Mouse (Mus musculus): ENCODE data around the gene Lrit2. TPM values are rescaled to one million over a fixed set of nuclear protein-coding genes. Genes with fewer than 3 reads are reported as not detected.

Gene Lrit2
- polyA plus RNA-seq, 1 experiment from 2014 or later, result not detected

DNA sequence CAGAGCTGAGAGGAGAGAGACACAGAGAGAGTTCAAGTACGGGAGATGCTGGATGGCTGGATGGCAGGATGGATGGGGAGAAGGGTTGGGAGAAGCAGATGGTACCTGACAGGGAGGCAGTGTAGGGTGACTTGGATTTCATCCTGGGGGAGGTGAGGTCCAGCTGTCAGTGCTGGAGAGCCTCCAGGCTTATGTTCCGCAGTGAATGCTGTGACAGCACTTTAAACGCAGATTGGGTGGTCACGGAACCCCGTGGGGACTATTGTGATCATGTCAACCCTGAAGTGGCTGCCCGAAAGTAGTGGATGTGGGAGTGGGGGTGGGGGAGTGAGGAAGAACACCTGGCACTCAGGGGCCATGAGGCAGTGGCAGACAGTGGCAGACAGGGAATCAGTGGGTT, 26.7 kb downstream of the Lrit2 start:
- Histone ChIP-seq H3K4me2 (no peak overlapping the region), H3K9ac (no peak overlapping the region), H3K9me3 (no peaks in the 10 kb centered on the region), H3K4me3 (replicated peaks) (no peak overlapping the region), H3K27me3 (peaks cover 39% of the 10 kb centered on the region), H3K4me1 (peaks cover 11% of the 10 kb centered on the region), H3K27ac (no peak overlapping the region), H3K36me3 (replicated peaks) (no peaks in the 10 kb centered on the region)
- ATAC-seq (ENCODE audit: low FRiP score), result no peak
- 73% methylated on average over 6 of the region's 6 CpGs for WGBS

GRCm38 (mm10) chr14:37095556-37095955, 27.8 kb downstream of the Lrit2 start:
- WGBS, result 88% methylated on average over 4 of the region's 4 CpGs
- H3K4me3 ChIP-seq (replicated peaks), result no peak overlapping the region
- H3K4me1 ChIP-seq, result peaks cover 11% of the 10 kb centered on the region
- H3K4me2 ChIP-seq, result no peak overlapping the region
- no peaks in the 10 kb centered on the region for H3K9me3 ChIP-seq
- no peak overlapping the region for H3K9ac ChIP-seq
- H3K36me3 ChIP-seq (replicated peaks), result no peaks in the 10 kb centered on the region
- no peak overlapping the region for H3K27ac ChIP-seq
- no peak for ATAC-seq (ENCODE audit: low FRiP score)
- H3K27me3 ChIP-seq, result peaks cover 43% of the 10 kb centered on the region

DNA sequence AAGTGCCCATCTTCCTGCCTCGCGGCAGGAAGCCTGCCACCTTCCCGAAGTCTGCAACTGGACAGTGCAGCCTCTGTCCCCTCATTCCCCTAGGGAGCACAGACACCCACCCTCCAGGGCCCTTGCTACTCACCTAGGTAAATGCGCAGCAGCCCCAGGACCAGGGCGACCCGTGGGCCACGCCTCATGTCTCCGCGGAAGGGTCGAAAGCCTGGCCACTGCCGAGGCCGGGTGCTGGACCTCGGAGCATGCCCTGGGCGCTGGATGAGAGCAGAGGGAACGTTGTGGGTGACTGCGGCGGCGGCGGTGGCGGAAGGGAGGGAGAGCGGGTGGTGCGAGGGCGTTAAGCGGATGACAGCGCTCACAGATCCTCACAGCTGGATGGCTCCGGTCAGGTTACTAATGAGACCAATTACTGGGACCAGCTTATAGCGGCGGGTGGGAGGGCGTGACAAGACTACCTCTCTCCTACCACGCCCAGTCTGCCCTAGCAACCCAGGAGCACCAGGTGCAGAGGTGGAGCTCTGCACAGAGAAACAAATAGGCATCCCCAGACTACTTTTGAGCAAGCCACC, 30.3 kb downstream of the Lrit2 start, which contains the start of gene Cdhr1:
TSS of gene Cdhr1 (minus strand) at position 392 of the 575 bp plus-strand sequence.
- ATAC-seq (ENCODE audit: low FRiP score), result peak; percentile 87
- Histone ChIP-seq H3K9me3 (no peaks in the 10 kb centered on the region), H3K27ac (no peak within 1 kb of the TSS), H3K27me3 (peaks cover 43% of the 10 kb centered on the region), H3K4me3 (replicated peaks) (peak within 1 kb of the TSS; percentile 38), H3K9ac (peak within 1 kb of the TSS; percentile 44; the same call in 1 of the 2 replicates), H3K4me2 (peak within 1 kb of the TSS; percentile 77), H3K4me1 (peaks cover 11% of the 10 kb centered on the region), H3K36me3 (replicated peaks) (no peaks in the 10 kb centered on the region)
- WGBS, result 1% methylated on average over 30 of the region's 30 CpGs

DNA sequence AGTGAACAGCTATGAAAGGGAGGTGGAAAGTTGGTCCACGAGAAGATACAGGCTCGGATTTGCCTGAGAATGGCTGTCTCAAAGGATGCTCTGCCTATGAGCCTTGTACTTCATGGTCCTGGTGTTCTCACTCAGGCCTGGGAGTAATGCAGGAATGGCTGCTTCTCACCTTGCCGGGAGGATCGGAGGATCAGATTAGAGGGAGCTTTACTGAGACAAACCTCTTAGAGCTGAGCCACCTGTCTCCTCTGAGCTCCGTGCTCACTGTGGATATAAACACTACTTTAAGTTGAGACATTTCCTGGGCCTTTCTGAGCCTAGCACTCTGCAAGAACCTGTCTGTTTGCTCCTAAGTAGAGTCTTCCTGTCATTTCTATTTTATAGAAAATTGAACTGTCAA, 33.8 kb downstream of the Lrit2 start:
- H3K27me3 ChIP-seq, result peaks cover 33% of the 10 kb centered on the region
- WGBS, result 85% methylated on average over 5 of the region's 5 CpGs
- no peak for ATAC-seq (ENCODE audit: low FRiP score)
- H3K36me3 ChIP-seq (replicated peaks), result no peaks in the 10 kb centered on the region
- no peak overlapping the region for H3K4me2 ChIP-seq
- peaks cover 11% of the 10 kb centered on the region for H3K4me1 ChIP-seq
- H3K4me3 ChIP-seq (replicated peaks), result no peak overlapping the region
- H3K9ac ChIP-seq, result no peak overlapping the region
- H3K9me3 ChIP-seq, result no peaks in the 10 kb centered on the region
- no peak overlapping the region for H3K27ac ChIP-seq

DNA sequence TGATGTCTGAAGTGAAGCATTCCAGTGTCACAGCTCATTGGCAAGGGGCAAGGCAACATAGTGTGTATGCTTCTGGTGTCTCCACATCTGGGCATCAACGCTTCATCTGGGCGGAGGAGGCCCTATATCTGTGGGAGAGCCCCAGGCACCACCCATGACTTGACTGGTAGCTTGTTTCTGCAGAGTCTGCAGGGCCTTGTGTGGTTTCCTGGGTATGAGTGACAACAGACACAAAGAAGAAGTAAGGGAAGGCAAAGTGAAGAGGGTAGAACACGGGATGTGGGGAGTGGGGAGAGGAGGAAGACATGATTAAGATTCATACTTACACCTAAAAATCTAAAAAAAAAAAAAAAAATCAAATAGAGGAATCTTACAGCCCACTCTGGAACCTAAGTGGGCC, 34.8 kb downstream of the Lrit2 start:
- no peak overlapping the region for H3K9ac ChIP-seq
- no peak overlapping the region for H3K4me2 ChIP-seq
- H3K36me3 ChIP-seq (replicated peaks), result no peaks in the 10 kb centered on the region
- no peak overlapping the region for H3K4me3 ChIP-seq (replicated peaks)
- H3K4me1 ChIP-seq, result peaks cover 11% of the 10 kb centered on the region
- ATAC-seq (ENCODE audit: low FRiP score), result no peak
- no peak overlapping the region for H3K27ac ChIP-seq
- H3K9me3 ChIP-seq, result no peaks in the 10 kb centered on the region
- peaks cover 24% of the 10 kb centered on the region for H3K27me3 ChIP-seq
- 86% methylated on average over 3 of the region's 3 CpGs for WGBS

DNA sequence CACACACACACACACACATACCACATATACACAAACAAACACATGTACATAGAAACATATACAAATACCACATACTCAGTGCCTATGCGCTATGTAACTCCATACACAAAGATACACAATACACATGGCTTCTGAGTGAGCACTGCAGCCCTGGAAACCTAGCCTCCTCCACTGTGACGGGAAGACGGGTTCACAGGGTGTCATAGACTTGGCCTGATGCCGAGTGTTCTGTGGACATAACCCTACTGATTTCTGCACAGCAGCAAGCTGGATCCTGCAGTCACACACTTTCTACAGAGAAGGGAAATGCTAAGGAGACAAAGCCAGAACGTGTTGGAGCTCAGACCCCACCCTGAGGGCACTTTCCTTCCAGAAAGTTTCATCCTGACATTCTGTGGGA, 37.0 kb downstream of the Lrit2 start:
- Histone ChIP-seq H3K27ac (no peak overlapping the region), H3K4me3 (replicated peaks) (no peak overlapping the region), H3K27me3 (peaks cover 1% of the 10 kb centered on the region; the same call in 1 of the 2 replicates), H3K36me3 (replicated peaks) (no peaks in the 10 kb centered on the region), H3K4me1 (no peaks in the 10 kb centered on the region), H3K9ac (no peak overlapping the region), H3K4me2 (no peak overlapping the region), H3K9me3 (no peaks in the 10 kb centered on the region)
- 75% methylated on average over 5 of the region's 5 CpGs for WGBS
- ATAC-seq (ENCODE audit: low FRiP score), result no peak

- 41% methylated on average over 7 of the region's 7 CpGs for WGBS
- no peak overlapping the region for H3K4me2 ChIP-seq
- no peak overlapping the region for H3K27ac ChIP-seq
- ATAC-seq (ENCODE audit: low FRiP score), result 0 out of 2 replicates have a peak, but pooled peaks have one; percentile 39
- no peak overlapping the region for H3K4me3 ChIP-seq (replicated peaks)
- no peaks in the 10 kb centered on the region for H3K9me3 ChIP-seq
- H3K9ac ChIP-seq, result no peak overlapping the region
- no peaks in the 10 kb centered on the region for H3K36me3 ChIP-seq (replicated peaks)
- no peaks in the 10 kb centered on the region for H3K4me1 ChIP-seq
- no peaks in the 10 kb centered on the region for H3K27me3 ChIP-seq
Measured at GRCm38 (mm10) chr14:37105846-37106245, 38.1 kb downstream of the Lrit2 start.

- no peaks in the 10 kb centered on the region for H3K9me3 ChIP-seq
- H3K4me3 ChIP-seq (replicated peaks), result no peak overlapping the region
- no peaks in the 10 kb centered on the region for H3K4me1 ChIP-seq
- no peak overlapping the region for H3K9ac ChIP-seq
- no peak overlapping the region for H3K27ac ChIP-seq
- 90% methylated on average over 8 of the region's 8 CpGs for WGBS
- H3K4me2 ChIP-seq, result no peak overlapping the region
- H3K36me3 ChIP-seq (replicated peaks), result no peaks in the 10 kb centered on the region
- H3K27me3 ChIP-seq, result no peaks in the 10 kb centered on the region
- ATAC-seq (ENCODE audit: low FRiP score), result no peak
Measured at GRCm38 (mm10) chr14:37109460-37109859, 41.7 kb downstream of the Lrit2 start.

GRCm38 (mm10) chr14:37109975-37110374, 42.2 kb downstream of the Lrit2 start:
- H3K9ac ChIP-seq, result no peak overlapping the region
- no peaks in the 10 kb centered on the region for H3K4me1 ChIP-seq
- H3K27ac ChIP-seq, result no peak overlapping the region
- no peaks in the 10 kb centered on the region for H3K27me3 ChIP-seq
- H3K36me3 ChIP-seq (replicated peaks), result no peaks in the 10 kb centered on the region
- H3K4me3 ChIP-seq (replicated peaks), result no peak overlapping the region
- WGBS, result 78% methylated on average over 9 of the region's 9 CpGs
- H3K9me3 ChIP-seq, result no peaks in the 10 kb centered on the region
- no peak for ATAC-seq (ENCODE audit: low FRiP score)
- H3K4me2 ChIP-seq, result no peak overlapping the region

DNA sequence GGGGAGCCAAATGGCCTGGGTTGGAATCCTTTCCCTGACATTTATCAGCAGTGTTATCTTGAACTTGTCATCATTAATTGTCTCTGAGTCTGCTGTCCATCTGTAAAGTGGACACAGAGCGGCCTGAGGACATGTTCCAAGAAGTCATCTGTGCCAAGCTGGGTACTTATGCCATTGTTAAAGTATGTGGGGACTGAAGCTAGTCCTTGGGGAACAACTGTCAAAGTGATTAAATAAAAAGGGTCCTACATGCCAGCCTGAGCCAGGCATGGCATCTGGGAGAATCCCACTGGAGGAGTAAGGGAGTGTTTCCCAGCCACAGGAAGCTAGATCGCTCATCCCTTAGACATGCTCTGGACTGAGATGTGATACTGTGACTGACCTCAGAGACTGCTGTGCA, 42.7 kb downstream of the Lrit2 start:
- Histone ChIP-seq H3K27me3 (no peaks in the 10 kb centered on the region), H3K9ac (no peak overlapping the region), H3K4me1 (no peaks in the 10 kb centered on the region), H3K4me2 (no peak overlapping the region), H3K36me3 (replicated peaks) (no peaks in the 10 kb centered on the region), H3K9me3 (no peaks in the 10 kb centered on the region), H3K4me3 (replicated peaks) (no peak overlapping the region), H3K27ac (no peak overlapping the region)
- ATAC-seq (ENCODE audit: low FRiP score), result no peak
- WGBS, result 94% methylated on average over 2 of the region's 2 CpGs

GRCm38 (mm10) chr14:37111371-37111770, 43.6 kb downstream of the Lrit2 start:
- H3K9me3 ChIP-seq, result no peaks in the 10 kb centered on the region
- no peak overlapping the region for H3K9ac ChIP-seq
- no peaks in the 10 kb centered on the region for H3K27me3 ChIP-seq
- H3K4me1 ChIP-seq, result no peaks in the 10 kb centered on the region
- no peak overlapping the region for H3K27ac ChIP-seq
- H3K4me2 ChIP-seq, result no peak overlapping the region
- H3K36me3 ChIP-seq (replicated peaks), result no peaks in the 10 kb centered on the region
- no peak for ATAC-seq (ENCODE audit: low FRiP score)
- no peak overlapping the region for H3K4me3 ChIP-seq (replicated peaks)

- H3K9ac ChIP-seq, result no peak overlapping the region
- no peak overlapping the region for H3K4me3 ChIP-seq (replicated peaks)
- no peak overlapping the region for H3K27ac ChIP-seq
- WGBS, result 92% methylated on average over 7 of the region's 7 CpGs
- ATAC-seq (ENCODE audit: low FRiP score), result no peak
- no peaks in the 10 kb centered on the region for H3K27me3 ChIP-seq
- H3K4me2 ChIP-seq, result no peak overlapping the region
- no peaks in the 10 kb centered on the region for H3K36me3 ChIP-seq (replicated peaks)
- H3K9me3 ChIP-seq, result no peaks in the 10 kb centered on the region
- H3K4me1 ChIP-seq, result no peaks in the 10 kb centered on the region
Measured at GRCm38 (mm10) chr14:37112931-37113330, 45.2 kb downstream of the Lrit2 start.

DNA sequence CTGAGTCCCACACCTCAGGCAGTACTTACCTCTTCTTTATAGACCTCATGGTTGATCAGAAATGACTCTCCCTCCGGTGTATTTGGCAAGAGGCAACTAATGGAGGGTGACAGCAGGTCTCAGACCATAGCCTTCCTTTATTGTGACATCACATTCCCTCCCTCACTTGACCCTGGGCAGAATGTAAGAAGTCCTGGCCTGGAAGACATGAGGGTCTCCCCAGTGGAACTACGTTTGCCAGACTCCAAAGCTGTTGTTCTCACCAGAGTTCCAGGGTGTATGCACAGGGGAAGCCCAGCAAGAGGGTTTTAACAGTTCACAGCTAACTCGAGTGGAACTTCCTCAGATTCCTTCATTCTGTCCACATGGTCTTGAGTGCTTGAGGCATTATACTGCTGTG, 46.2 kb downstream of the Lrit2 start, which contains the start of gene 2610528A11Rik:
TSS of gene 2610528A11Rik (minus strand) at position 101 of the 400 bp plus-strand sequence.
- no peak within 1 kb of the TSS for H3K9ac ChIP-seq
- H3K9me3 ChIP-seq, result no peaks in the 10 kb centered on the region
- H3K27me3 ChIP-seq, result no peaks in the 10 kb centered on the region
- ATAC-seq (ENCODE audit: low FRiP score), result no peak
- 68% methylated on average over 3 of the region's 3 CpGs for WGBS
- no peak within 1 kb of the TSS for H3K4me3 ChIP-seq (replicated peaks)
- H3K36me3 ChIP-seq (replicated peaks), result no peaks in the 10 kb centered on the region
- H3K4me2 ChIP-seq, result no peak within 1 kb of the TSS
- no peak within 1 kb of the TSS for H3K27ac ChIP-seq
- H3K4me1 ChIP-seq, result no peaks in the 10 kb centered on the region

All from forebrain, embryonic 12.5 days (tissue).